Mouse (Mus musculus): ENCODE results near the gene Cenpl. TPM values are rescaled to one million over a fixed set of nuclear protein-coding genes. Genes with fewer than 3 reads are reported as not detected.

Cenpl gene
- polyA plus RNA-seq (2014; fragmentation: Illumina TruSeq; extraction: RNeasy Lipid Tissue Mini Kit (QIAGEN cat#74804); ENCODE audit: low read depth, low replicate concordance), result 1.5 TPM

GRCm38 (mm10) chr1:161070352-161071271, at the start of gene Cenpl, which contains the start of gene Dars2:
TSS of gene Cenpl (plus strand) at chr1:161070713.
TSS of gene Dars2 (minus strand) at chr1:161070658.

GRCm38 (mm10) chr1:161034435-161035280, 35.9 kb upstream of the Cenpl start, which contains the start of gene Zbtb37:
TSS of gene Zbtb37 (minus strand) at chr1:161034849.

GRCm38 (mm10) chr1:161130726-161131664, 60.5 kb downstream of the Cenpl start, which contains the start of gene Klhl20:
TSS of gene Klhl20 (minus strand) at chr1:161131511.

Other genes with a start within 250 kb of the Cenpl start
- gene Rc3h1, start 164.3 kb upstream of the Cenpl start, polyA plus RNA-seq (2014; fragmentation: Illumina TruSeq; extraction: RNeasy Lipid Tissue Mini Kit (QIAGEN cat#74804); ENCODE audit: low read depth, low replicate concordance), result 11.9 TPM
- 1.5 TPM for gene Serpinc1, start 92.1 kb upstream of the Cenpl start, polyA plus RNA-seq (2014; fragmentation: Illumina TruSeq; extraction: RNeasy Lipid Tissue Mini Kit (QIAGEN cat#74804); ENCODE audit: low read depth, low replicate concordance)
- 4.4 TPM for gene Zbtb37, start 35.9 kb upstream of the Cenpl start, polyA plus RNA-seq (2014; fragmentation: Illumina TruSeq; extraction: RNeasy Lipid Tissue Mini Kit (QIAGEN cat#74804); ENCODE audit: low read depth, low replicate concordance)
- gene Dars2, start 55 bp upstream of the Cenpl start, polyA plus RNA-seq (2014; fragmentation: Illumina TruSeq; extraction: RNeasy Lipid Tissue Mini Kit (QIAGEN cat#74804); ENCODE audit: low read depth, low replicate concordance), result 20.3 TPM
- 11.6 TPM for gene Klhl20, start 60.8 kb downstream of the Cenpl start, polyA plus RNA-seq (2014; fragmentation: Illumina TruSeq; extraction: RNeasy Lipid Tissue Mini Kit (QIAGEN cat#74804); ENCODE audit: low read depth, low replicate concordance)
- gene Ankrd45, start 72.0 kb downstream of the Cenpl start, polyA plus RNA-seq (2014; fragmentation: Illumina TruSeq; extraction: RNeasy Lipid Tissue Mini Kit (QIAGEN cat#74804); ENCODE audit: low read depth, low replicate concordance), result 1.8 TPM
- gene Tex50, start 88.6 kb downstream of the Cenpl start, polyA plus RNA-seq (2014; fragmentation: Illumina TruSeq; extraction: RNeasy Lipid Tissue Mini Kit (QIAGEN cat#74804); ENCODE audit: low read depth, low replicate concordance), result not detected
- gene Prdx6, start 180.5 kb downstream of the Cenpl start, polyA plus RNA-seq (2014; fragmentation: Illumina TruSeq; extraction: RNeasy Lipid Tissue Mini Kit (QIAGEN cat#74804); ENCODE audit: low read depth, low replicate concordance), result 275 TPM

Data from heart, adult 10 weeks (tissue).